Mouse (Mus musculus): ENCODE data around the gene Ddrgk1. TPM values are rescaled to one million over a fixed set of nuclear protein-coding genes. Genes with fewer than 3 reads are reported as not detected.

Gene Ddrgk1
- polyA plus RNA-seq, 1 experiment from 2014 or later: 65.7 TPM

DNA sequence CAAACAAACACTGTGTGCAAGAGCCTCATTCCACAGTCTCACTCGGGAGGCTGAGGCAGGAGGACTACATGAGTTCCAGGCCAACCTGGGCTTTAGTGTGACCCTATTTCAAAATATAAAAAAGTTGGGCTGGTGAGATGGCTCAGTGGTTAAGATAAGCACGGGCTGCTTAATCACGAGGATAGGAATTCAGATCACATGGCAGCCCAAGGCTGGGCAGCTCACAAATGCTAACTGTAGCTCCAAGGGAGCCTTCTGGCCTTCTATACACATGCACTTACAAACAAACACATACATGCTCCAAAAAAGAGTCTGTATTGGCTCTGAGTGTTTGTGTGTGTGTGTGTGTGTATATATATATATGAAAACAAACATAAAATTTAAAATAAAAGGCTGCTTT lies 29.1 kb upstream of the Ddrgk1 start:
- Histone ChIP-seq H3K9me3 (ENCODE audit: control insufficient read depth, low read length) (no peaks in the 10 kb centered on the region), H3K4me2 (ENCODE audit: low read depth, low read length) (no peak overlapping the region), H3K4me3 (ENCODE audit: low read length) (no peak overlapping the region), H3K36me3 (ENCODE audit: control insufficient read depth, insufficient read depth, low read length) (no peaks in the 10 kb centered on the region), H3K27me3 (ENCODE audit: control insufficient read depth, insufficient read depth, low read depth, low read length) (peaks cover 32% of the 10 kb centered on the region), H3K9ac (ENCODE audit: low read length) (no peak overlapping the region), H3K4me1 (replicated peaks; ENCODE audit: control insufficient read depth, insufficient read depth, low read length) (peaks cover 9% of the 10 kb centered on the region), H3K27ac (ENCODE audit: low read length) (no peak overlapping the region)
- no peak for ATAC-seq (ENCODE audit: low read depth)
- 35% methylated on average over 3 of the region's 3 CpGs for WGBS

DNA sequence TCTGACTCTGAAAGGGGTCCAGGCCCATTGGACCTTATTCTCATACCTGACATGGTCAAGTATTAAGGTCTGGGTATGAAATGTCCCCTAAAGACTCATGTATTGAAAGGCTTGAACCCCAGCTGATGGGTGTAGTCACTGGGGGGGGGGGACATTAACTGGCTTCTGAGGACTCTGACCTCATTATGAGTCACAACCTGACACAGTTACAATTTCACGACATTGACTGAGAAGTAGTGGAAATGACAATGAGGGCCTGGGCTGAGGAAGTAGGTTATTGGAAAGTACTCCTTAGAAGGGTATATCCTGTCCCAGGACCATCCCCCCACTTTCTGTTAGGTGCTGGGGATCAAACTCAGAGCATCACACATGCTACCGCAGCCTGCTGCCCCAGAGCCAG lies 24.6 kb upstream of the Ddrgk1 start:
- no peaks in the 10 kb centered on the region for H3K27me3 ChIP-seq (ENCODE audit: control insufficient read depth, insufficient read depth, low read depth, low read length)
- H3K4me1 ChIP-seq (replicated peaks; ENCODE audit: control insufficient read depth, insufficient read depth, low read length): no peaks in the 10 kb centered on the region
- H3K9me3 ChIP-seq (ENCODE audit: control insufficient read depth, low read length): no peaks in the 10 kb centered on the region
- WGBS: 68% methylated on average over 2 of the region's 2 CpGs
- no peaks in the 10 kb centered on the region for H3K36me3 ChIP-seq (ENCODE audit: control insufficient read depth, insufficient read depth, low read length)
- no peak overlapping the region for H3K27ac ChIP-seq (ENCODE audit: low read length)
- no peak overlapping the region for H3K4me3 ChIP-seq (ENCODE audit: low read length)
- no peak overlapping the region for H3K9ac ChIP-seq (ENCODE audit: low read length)
- ATAC-seq (ENCODE audit: low read depth): no peak
- no peak overlapping the region for H3K4me2 ChIP-seq (ENCODE audit: low read depth, low read length)

DNA sequence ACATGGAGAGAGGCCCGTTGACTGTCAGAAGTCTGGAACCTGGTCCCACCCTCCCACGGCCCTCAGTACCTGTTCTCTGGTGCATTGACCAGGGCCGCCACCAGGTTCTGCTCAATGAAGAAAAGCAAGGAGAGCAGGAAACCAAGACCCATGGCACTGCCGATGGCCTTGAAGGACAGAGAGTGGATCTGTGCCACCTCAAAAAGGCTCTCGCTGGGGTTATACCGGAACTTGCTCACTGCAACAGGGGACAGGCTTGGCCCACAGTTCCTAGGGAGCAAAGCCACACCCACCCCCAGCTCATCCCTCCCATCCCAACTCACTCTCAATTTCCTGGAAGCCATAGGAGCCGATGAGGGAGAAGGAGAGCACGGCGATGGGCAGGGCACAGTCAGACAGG lies 21.0 kb upstream of the Ddrgk1 start:
- Histone ChIP-seq H3K4me3 (ENCODE audit: low read length) (no peak overlapping the region), H3K9me3 (ENCODE audit: control insufficient read depth, low read length) (no peaks in the 10 kb centered on the region), H3K27me3 (ENCODE audit: control insufficient read depth, insufficient read depth, low read depth, low read length) (no peaks in the 10 kb centered on the region), H3K4me1 (replicated peaks; ENCODE audit: control insufficient read depth, insufficient read depth, low read length) (no peaks in the 10 kb centered on the region), H3K9ac (ENCODE audit: low read length) (no peak overlapping the region), H3K36me3 (ENCODE audit: control insufficient read depth, insufficient read depth, low read length) (peaks cover 4% of the 10 kb centered on the region), H3K4me2 (ENCODE audit: low read depth, low read length) (no peak overlapping the region), H3K27ac (ENCODE audit: low read length) (no peak overlapping the region)
- WGBS: 77% methylated on average over 9 of the region's 9 CpGs
- no peak for ATAC-seq (ENCODE audit: low read depth)

DNA sequence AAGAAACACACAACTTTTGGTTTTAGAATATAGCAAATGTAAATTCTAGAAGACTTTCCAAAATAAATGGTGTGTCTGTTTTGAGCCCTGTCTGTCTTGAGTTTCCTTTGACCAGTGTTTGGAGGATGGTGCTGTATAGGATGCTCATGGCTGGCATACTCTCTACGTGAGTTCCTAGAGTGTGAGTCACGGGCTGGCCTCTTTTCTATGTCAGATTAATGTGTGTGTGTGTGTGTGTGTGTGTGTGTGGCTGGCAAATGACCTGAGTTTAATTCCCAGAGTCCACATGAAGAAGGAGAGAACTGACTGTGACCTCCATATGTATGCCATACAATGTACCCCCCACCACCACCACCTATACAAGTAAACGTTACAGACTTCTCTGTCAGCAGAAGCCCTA lies 17.1 kb upstream of the Ddrgk1 start:
- ATAC-seq (ENCODE audit: low read depth): no peak

DNA sequence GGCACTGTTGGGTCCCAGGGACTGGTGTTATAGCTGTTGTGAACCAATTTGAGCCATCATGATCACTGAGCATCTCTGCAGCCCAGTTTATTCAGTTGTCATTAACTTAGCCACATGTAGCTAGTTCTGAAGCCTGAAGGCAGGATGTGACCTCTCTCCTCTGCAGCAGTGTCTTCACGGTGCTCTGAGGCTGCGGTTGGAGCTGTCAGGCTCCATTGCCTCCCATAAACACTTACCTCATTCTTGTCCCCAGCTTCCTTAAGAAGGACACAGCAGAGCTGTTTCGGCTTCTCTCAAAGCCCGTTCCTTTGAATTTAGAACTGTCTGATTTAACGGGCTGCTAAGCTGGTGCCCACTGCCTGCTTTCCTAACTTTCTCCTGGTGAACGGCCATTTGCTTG lies 15.4 kb upstream of the Ddrgk1 start:
- Histone ChIP-seq H3K4me2 (ENCODE audit: low read depth, low read length) (no peak overlapping the region), H3K36me3 (ENCODE audit: control insufficient read depth, insufficient read depth, low read length) (peaks cover 42% of the 10 kb centered on the region), H3K4me1 (replicated peaks; ENCODE audit: control insufficient read depth, insufficient read depth, low read length) (no peaks in the 10 kb centered on the region), H3K9ac (ENCODE audit: low read length) (no peak overlapping the region), H3K9me3 (ENCODE audit: control insufficient read depth, low read length) (no peaks in the 10 kb centered on the region), H3K27ac (ENCODE audit: low read length) (no peak overlapping the region), H3K4me3 (ENCODE audit: low read length) (no peak overlapping the region), H3K27me3 (ENCODE audit: control insufficient read depth, insufficient read depth, low read depth, low read length) (no peaks in the 10 kb centered on the region)
- WGBS: 94% methylated on average over 6 of the region's 6 CpGs
- no peak for ATAC-seq (ENCODE audit: low read depth)

More for the DNA sequence above, 17.1 kb upstream of the Ddrgk1 start:
- H3K27me3 ChIP-seq (ENCODE audit: control insufficient read depth, insufficient read depth, low read depth, low read length): no peaks in the 10 kb centered on the region
- H3K9me3 ChIP-seq (ENCODE audit: control insufficient read depth, low read length): no peaks in the 10 kb centered on the region
- no peak overlapping the region for H3K9ac ChIP-seq (ENCODE audit: low read length)
- H3K36me3 ChIP-seq (ENCODE audit: control insufficient read depth, insufficient read depth, low read length): peaks cover 34% of the 10 kb centered on the region
- H3K27ac ChIP-seq (ENCODE audit: low read length): no peak overlapping the region
- H3K4me2 ChIP-seq (ENCODE audit: low read depth, low read length): no peak overlapping the region
- WGBS: 79% methylated on average over 3 of the region's 3 CpGs
- no peaks in the 10 kb centered on the region for H3K4me1 ChIP-seq (replicated peaks; ENCODE audit: control insufficient read depth, insufficient read depth, low read length)
- H3K4me3 ChIP-seq (ENCODE audit: low read length): no peak overlapping the region

DNA sequence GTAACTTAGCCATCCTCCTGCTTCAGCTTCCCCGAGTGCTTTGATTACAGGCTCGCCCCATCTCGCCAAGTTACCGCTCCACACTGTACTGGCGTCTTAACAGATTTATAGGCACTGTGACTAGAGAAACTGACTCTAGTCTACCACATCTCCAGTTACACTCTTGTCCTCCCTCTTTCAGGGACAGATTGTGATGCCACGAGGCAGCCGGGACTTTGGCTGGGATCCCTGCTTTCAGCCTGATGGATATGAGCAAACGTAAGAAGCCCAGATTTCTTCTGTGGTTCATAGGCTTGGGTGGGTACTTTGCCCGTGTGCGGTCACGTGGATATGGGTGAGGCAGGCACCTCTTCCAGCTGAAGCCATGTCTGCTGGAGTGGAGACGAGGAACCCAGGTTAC lies 14.7 kb upstream of the Ddrgk1 start:
- WGBS: 87% methylated on average over 12 of the region's 12 CpGs
- H3K27ac ChIP-seq (ENCODE audit: low read length): no peak overlapping the region
- peaks cover 47% of the 10 kb centered on the region for H3K36me3 ChIP-seq (ENCODE audit: control insufficient read depth, insufficient read depth, low read length)
- ATAC-seq (ENCODE audit: low read depth): no peak
- no peaks in the 10 kb centered on the region for H3K4me1 ChIP-seq (replicated peaks; ENCODE audit: control insufficient read depth, insufficient read depth, low read length)
- no peak overlapping the region for H3K4me3 ChIP-seq (ENCODE audit: low read length)
- H3K27me3 ChIP-seq (ENCODE audit: control insufficient read depth, insufficient read depth, low read depth, low read length): no peaks in the 10 kb centered on the region
- no peak overlapping the region for H3K4me2 ChIP-seq (ENCODE audit: low read depth, low read length)
- no peaks in the 10 kb centered on the region for H3K9me3 ChIP-seq (ENCODE audit: control insufficient read depth, low read length)
- no peak overlapping the region for H3K9ac ChIP-seq (ENCODE audit: low read length)

DNA sequence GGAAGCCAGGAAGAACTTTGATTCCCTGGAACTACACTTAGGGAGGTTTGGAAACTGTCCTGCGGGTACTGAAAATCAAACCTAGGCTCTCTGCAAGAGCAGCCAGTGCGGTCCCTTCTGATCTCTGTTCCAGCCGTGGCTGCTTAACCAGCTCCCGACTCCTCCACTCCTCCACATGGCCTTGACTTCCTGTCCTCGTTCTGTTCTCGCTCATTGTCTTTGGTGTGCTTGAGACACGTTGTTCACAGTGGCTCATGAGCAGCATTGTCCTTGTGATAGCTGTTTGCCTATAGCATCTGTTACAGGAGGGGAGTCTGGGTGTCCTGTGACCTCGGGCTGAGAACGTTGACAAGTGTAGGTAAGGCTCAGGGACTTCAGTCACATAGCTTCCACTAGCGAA lies 12.8 kb upstream of the Ddrgk1 start:
- no peak overlapping the region for H3K27ac ChIP-seq (ENCODE audit: low read length)
- H3K4me3 ChIP-seq (ENCODE audit: low read length): no peak overlapping the region
- H3K9me3 ChIP-seq (ENCODE audit: control insufficient read depth, low read length): no peaks in the 10 kb centered on the region
- peaks cover 60% of the 10 kb centered on the region for H3K36me3 ChIP-seq (ENCODE audit: control insufficient read depth, insufficient read depth, low read length)
- no peak for ATAC-seq (ENCODE audit: low read depth)
- H3K9ac ChIP-seq (ENCODE audit: low read length): no peak overlapping the region
- no peak overlapping the region for H3K4me2 ChIP-seq (ENCODE audit: low read depth, low read length)
- WGBS: 79% methylated on average over 10 of the region's 10 CpGs
- H3K4me1 ChIP-seq (replicated peaks; ENCODE audit: control insufficient read depth, insufficient read depth, low read length): no peaks in the 10 kb centered on the region
- H3K27me3 ChIP-seq (ENCODE audit: control insufficient read depth, insufficient read depth, low read depth, low read length): no peaks in the 10 kb centered on the region

DNA sequence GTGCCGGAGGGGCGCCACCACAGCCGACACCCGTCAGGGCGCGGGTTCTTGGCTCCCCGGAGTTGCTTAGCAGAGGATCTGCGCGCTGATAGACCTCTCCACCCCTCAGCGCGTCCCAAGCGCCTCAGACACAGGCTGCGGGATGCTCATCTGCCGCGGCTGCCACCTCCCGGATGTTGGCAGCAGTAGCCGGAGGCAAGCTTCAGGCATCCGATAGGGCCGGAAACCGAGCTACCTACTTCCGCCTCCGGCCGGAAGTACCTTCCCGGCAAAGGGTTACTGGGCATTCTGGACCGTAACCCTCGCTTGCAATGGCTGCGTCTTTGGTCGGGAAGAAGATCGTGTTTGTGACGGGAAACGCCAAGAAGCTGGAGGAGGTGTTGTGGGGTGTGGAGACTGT lies 3.1 kb upstream of the Ddrgk1 start, which contains the start of gene Itpa:
TSS of gene Itpa (plus strand) at position 52 of the 400 bp plus-strand sequence.
- peak; percentile 55; the same call in 1 of the 2 replicates for ATAC-seq (ENCODE audit: low read depth)
- H3K27me3 ChIP-seq (ENCODE audit: control insufficient read depth, insufficient read depth, low read depth, low read length): no peaks in the 10 kb centered on the region
- peak within 1 kb of the TSS; percentile 92 for H3K4me2 ChIP-seq (ENCODE audit: low read depth, low read length)
- peak within 1 kb of the TSS; percentile 83 for H3K27ac ChIP-seq (ENCODE audit: low read length)
- H3K9ac ChIP-seq (ENCODE audit: low read length): peak within 1 kb of the TSS; percentile 82
- peaks cover 2% of the 10 kb centered on the region; the same call in 1 of the 2 replicates for H3K36me3 ChIP-seq (ENCODE audit: control insufficient read depth, insufficient read depth, low read length)
- H3K4me3 ChIP-seq (ENCODE audit: low read length): peak within 1 kb of the TSS; percentile 82
- H3K4me1 ChIP-seq (replicated peaks; ENCODE audit: control insufficient read depth, insufficient read depth, low read length): peaks cover 23% of the 10 kb centered on the region
- H3K9me3 ChIP-seq (ENCODE audit: control insufficient read depth, low read length): no peaks in the 10 kb centered on the region
- WGBS: under 1% methylated on average over 31 of the region's 31 CpGs

DNA sequence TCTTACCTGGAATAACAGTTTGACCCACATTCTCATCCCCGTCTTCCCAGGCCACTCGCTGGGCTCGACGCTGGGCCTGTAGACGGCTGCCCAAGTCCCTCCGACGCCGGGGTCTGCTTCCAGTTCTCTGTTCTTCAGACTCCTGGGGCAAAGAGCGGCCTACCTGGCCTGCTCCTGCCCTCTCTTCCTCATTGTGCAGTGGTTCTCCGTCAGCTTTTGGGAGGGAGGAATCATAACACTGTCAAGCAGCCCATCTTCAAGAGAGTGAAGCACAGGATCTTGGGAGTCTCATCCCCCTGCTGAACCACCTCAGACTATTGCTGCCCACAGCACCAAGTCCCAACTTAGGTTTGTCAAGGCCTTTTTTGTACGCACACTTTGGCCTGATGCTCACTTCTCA lies 1.1 kb downstream of the Ddrgk1 start:
- H3K27ac ChIP-seq (ENCODE audit: low read length): no peak overlapping the region
- peaks cover 16% of the 10 kb centered on the region for H3K36me3 ChIP-seq (ENCODE audit: control insufficient read depth, insufficient read depth, low read length)
- H3K4me1 ChIP-seq (replicated peaks; ENCODE audit: control insufficient read depth, insufficient read depth, low read length): peaks cover 18% of the 10 kb centered on the region
- H3K4me3 ChIP-seq (ENCODE audit: low read length): peak overlapping the region; percentile 82
- 90% methylated on average over 11 of the region's 11 CpGs for WGBS
- no peaks in the 10 kb centered on the region for H3K27me3 ChIP-seq (ENCODE audit: control insufficient read depth, insufficient read depth, low read depth, low read length)
- H3K9me3 ChIP-seq (ENCODE audit: control insufficient read depth, low read length): no peaks in the 10 kb centered on the region
- ATAC-seq (ENCODE audit: low read depth): no peak
- H3K4me2 ChIP-seq (ENCODE audit: low read depth, low read length): peak overlapping the region; percentile 88
- peak overlapping the region; percentile 95 for H3K9ac ChIP-seq (ENCODE audit: low read length)

DNA sequence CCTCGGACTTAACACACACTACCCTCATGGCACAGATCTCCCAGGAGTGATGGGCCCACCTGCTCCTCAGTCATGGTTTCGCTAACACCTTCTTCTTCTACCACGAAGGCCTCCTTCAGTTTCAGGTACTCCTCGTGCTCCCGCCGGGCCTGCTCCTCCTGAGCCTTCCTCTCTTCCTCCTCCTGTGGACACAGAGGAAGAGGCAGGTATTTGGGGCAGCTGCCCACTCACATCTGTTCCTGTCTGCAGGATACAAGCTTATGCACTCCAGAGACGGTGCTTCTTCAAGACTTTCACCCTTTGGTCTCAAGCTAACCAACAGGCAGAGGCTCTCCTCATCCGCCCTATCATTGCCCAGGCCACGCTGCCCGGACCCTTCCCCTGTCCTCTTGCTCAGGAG lies 5.9 kb downstream of the Ddrgk1 start:
- Histone ChIP-seq H3K4me2 (ENCODE audit: low read depth, low read length) (no peak overlapping the region), H3K4me3 (ENCODE audit: low read length) (no peak overlapping the region), H3K9me3 (ENCODE audit: control insufficient read depth, low read length) (no peaks in the 10 kb centered on the region), H3K27me3 (ENCODE audit: control insufficient read depth, insufficient read depth, low read depth, low read length) (no peaks in the 10 kb centered on the region), H3K36me3 (ENCODE audit: control insufficient read depth, insufficient read depth, low read length) (peaks cover 34% of the 10 kb centered on the region), H3K4me1 (replicated peaks; ENCODE audit: control insufficient read depth, insufficient read depth, low read length) (peaks cover 5% of the 10 kb centered on the region), H3K9ac (ENCODE audit: low read length) (no peak overlapping the region), H3K27ac (ENCODE audit: low read length) (no peak overlapping the region)
- 95% methylated on average over 10 of the region's 10 CpGs for WGBS
- no peak for ATAC-seq (ENCODE audit: low read depth)
